Mouse (Mus musculus) erythroblast, embryonic 14.5 days (primary cell): ENCODE data around the gene Fcer2a.

Source experiments
- GATA1 ChIP-seq: IDR thresholded peaks from 2 replicates; pipeline ENCODE4 v1.6.1; 2012; ENCODE audit warnings: low read length, inconsistent platforms, mixed read lengths
- TAL1 ChIP-seq: IDR thresholded peaks from 3 replicates; pipeline ENCODE4 v1.6.1; 2012; ENCODE audit warnings: low read length, inconsistent platforms, mixed read lengths

- TF ChIP-seq GATA1 (no peak), TAL1 (no peak)
These were observed 39.1 kb downstream of the Fcer2a start for GRCm38 (mm10) chr8:3654726-3655508.
